Mouse (Mus musculus): ENCODE measurements around the gene Rnf182.
A peak's percentile ranks its signal among the peaks of the same experiment; 100 is the strongest.

Rnf182 gene

DNA sequence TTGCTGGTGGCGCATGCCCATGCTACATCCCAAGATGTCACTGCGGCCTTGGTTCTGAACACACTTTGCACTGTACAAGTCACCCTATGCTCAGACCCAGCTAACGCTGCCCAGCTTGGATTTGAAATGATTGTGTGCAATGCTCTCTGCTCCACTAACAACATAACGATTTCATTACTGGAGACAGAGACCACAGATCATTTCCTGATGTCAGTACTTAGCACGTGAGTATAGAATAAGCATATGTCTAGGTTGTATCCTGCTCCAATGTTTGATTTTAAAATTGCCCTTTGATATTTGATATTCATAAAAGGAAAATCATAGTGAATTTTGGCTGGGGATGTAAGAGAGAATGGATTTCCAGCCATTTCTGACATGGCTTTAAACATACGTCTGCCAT is 3.5 kb upstream of the Rnf182 start:
- DNase-seq (ENCODE audit: low spot score in 2 of 2) = no peak

DNA sequence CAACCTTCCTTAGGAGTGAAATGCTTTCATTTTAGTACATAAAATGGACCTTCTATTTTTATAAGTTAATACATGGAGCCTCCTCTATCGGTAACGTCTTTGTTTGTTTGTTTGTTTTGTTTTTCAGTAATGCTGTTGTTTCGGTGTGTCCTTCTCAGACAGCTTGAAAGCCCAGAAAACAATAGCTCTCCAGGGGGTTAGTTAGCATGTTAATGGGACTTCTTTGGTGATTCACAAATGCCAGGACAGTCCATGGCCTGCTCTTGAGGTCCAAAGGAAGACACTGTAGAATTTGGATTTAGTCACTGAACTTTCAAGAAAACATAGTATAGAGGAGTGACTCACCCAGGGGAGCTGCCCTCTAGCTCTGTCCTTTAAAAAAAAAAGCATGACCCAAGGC is 843 bp upstream of the Rnf182 start:
- DNase-seq (ENCODE audit: low spot score in 2 of 2) = no peak

DNA sequence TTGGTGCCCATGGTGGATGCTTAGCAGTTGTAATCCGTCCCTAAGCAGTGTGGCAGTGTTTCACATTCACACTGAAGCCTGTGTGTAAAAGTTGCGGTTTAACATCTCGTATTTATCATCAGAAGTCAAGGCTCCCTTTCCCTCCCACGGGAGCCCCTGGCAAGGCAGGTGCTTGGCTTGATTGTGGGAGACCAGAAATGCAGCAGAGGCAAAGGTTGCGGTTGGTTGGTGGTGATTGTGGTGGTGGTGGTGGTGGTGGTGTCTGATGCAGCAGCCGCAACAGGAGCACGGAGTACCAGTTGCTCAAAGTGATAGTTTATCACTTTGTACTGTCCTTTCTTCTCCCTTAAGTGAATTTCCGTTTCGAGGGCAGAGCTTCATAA is 325 bp upstream of the Rnf182 start:
- DNase-seq (ENCODE audit: low spot score in 2 of 2) = no peak

DNA sequence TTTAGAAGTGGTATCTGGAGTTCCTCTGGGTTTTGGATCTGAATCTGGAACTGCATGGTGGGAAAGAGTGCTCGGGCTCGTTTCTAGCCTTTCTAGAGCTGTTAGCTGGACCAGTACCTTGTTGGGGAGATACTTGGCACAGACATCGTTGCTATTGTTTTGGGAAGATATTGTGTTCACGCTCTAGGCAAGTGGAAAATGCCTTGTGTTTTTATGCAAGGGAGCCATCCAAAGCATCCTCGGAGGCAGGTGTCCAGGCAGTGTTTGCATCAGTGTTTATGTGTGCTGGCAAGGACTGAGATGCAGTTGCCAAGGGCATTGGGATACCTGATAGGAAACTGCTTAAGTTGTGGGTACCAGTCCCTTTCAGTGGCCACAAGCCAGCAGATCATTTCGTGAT is 1.0 kb downstream of the Rnf182 start:
- no peak for DNase-seq (ENCODE audit: low spot score in 2 of 2)

DNA sequence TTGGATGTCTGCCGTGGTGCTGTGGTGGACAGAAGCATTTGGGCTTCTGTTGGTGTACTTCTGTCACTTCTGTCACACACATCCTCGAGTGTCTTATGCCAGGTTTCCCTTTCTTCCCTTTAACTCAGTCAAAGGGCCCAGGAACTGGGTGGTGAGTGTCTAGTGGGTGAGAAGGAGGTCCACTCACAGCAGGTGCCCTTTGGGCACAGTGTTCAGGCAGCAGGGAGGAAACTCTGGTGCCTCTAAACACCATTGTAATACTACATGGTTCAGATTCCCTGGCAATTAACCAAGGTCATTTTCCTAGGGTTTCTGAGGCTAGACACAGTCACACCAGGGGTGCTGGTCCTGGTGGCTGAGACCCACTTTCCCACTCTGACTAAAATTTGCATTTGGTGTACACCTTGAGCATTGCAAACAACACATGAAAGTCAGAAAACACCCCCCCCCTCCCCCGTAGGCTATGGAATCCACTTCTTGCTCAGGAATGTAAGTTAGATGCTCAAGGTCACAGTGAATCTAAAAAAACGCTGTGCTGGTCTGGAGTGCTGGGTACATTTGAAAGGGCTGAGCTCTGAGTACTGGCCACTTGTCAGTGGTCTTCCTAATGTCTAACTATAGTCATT is 4.2 kb downstream of the Rnf182 start:
- DNase-seq (ENCODE audit: low spot score in 2 of 2) = no peak

DNA sequence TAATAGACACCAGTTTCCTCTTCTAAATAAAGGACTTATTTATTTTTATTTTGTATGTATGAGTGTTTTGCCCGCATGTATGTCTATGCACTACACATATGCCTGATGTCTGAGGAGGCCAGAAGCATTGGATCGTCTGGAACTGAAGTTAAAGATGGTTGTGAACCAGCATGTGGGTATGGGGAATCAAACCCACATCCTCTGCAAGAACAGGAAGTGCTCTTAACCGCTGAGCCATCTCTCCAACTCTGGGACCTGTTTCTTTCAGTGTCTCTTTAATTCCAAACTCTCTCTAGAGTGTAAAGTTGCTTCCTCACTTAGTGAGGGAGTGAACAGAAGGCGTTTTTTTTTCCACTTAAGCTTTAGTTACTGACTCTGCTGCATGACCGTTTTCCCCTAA is 12.4 kb downstream of the Rnf182 start:
- no peak for DNase-seq (ENCODE audit: low spot score in 2 of 2)

DNA sequence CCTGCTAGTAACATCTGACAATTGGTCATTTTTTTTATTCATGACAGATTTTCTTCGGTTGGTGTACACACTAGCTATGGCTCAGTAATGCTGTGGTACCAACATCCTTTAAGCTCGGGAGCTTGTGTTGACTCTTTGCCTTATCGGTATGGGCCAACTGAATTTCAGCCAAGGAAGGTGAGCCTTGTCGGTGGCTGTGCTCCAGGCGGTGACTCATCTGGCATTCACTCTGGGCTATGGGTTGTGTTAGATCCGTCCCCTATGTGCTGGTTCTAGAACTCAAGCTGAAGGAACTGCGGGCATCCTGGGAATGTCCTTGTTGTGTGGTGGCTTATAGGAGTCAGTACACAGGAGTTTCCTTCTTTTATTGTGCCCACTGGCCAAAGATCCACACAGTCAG is 14.3 kb downstream of the Rnf182 start:
- no peak for DNase-seq (ENCODE audit: low spot score in 2 of 2)

DNA sequence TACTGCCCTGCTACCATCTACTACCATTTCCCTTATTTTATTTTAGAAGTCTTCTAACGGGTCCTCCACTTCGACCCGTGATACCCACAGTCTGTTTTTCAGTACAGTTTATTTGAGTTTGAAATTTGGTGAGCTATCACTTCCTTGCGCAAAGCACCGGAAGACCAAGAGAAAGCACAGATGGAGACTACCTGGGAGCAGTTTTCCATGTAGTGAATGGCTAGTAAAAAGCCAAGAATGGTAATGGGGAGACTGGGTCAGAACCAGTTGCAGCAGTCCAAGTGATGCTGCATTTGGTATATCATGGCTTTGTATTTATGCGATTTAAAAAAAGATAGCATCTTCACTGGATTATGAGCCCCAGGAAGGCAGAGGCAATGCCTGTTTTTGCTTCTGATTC is 15.8 kb downstream of the Rnf182 start:
- DNase-seq (ENCODE audit: low spot score in 2 of 2) = no peak

DNA sequence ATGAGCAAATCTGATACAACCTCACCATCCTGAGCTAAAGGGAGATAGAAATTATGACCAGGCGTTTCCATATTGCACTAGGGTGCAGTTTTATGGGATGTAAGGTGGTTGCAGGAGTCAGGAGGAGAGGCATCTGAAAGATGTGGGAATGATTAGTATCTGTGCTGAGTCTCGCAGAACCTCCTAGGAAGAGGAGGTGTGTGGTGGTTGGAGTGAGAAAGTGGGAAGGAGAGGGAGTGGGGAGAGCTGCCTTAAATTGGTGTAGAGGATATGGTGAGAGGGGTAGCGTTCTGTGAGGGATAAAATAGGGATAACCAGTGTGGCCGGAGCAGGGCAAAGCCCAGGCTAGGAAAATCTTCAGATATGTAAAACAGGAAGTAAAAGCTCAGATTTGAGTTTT is 17.5 kb downstream of the Rnf182 start:
- no peak for DNase-seq (ENCODE audit: low spot score in 2 of 2)

DNA sequence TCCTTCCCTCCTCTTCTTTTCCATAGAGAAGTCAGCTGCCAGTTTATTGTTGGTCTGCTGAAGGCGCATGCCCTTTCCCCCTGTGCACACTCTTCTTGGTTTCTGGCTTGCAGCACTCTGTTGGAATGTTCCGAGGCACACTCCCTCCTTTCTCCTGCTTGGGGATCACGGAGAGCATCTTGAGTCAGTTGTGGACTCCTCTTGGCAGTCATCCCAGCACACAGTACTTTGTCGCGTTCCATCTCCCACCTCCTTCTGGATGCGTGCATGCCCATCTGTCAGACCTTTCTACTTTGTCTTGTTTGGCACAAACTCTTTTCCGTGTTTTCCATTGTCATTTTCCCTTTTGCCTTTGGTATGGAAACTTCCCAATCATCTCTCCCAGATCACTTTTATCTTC is 22.2 kb downstream of the Rnf182 start:
- DNase-seq (ENCODE audit: low spot score in 2 of 2) = no peak

DNA sequence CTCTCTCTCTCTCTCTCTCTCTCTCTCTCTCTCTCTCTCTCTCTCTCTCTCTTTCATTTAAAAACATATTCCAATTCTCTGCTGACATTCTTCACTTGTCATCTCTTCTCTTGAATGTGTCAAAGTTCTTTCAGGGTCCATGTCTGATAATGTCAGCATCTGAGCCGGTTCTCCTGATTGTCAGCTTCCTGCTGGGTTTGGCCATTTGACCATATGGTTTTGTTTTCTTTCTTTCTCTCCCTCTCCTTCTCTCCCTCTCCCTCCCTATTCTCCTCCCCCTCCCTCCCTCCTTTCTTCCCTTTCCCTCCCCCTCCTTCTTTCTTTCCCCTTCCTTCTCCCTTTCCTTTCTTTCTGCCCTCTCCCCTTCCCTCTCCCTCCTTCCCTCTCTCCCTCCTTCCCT is 29.5 kb downstream of the Rnf182 start:
- no peak for DNase-seq (ENCODE audit: low spot score in 2 of 2)

DNA sequence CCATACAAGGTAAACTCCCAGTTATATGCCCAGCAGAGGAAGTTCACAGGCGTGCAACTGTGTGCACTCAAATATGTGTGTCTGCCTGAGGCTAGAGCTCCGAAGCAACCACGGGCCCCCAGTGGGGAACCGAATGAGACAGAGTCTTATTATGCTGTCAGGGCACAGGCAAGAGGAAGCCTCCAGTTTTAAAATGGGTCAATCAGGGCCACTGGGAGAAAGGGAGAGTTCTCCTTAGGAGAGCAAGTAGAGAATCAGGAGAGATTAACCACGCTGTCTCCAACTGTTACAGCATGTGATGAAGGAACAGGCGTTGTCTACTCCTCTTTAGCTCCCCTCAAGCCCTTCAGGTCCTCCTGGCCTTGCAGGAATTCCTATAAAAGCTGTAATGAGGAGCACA is 33.0 kb downstream of the Rnf182 start:
- DNase-seq (ENCODE audit: low spot score in 2 of 2) = no peak

DNA sequence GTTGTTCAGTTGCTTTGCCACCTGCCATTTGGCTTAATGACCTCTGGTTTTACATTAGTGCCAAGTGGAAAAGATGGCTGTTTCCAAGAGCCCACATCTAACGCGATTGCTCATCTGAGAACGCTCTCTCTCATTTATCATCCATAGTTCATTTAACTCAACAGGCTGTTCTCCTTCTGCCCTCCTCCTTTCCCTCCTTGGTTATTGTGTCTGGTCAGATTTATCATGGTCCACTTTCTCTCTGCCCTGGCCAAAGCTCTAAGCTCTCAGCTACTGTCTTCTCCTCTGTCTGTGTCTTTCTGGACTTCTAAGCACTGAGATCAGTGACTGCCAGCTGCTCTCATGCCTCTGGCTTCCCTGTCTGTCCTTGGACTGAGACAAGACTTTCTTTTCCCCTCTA is 35.8 kb downstream of the Rnf182 start:
- no peak for DNase-seq (ENCODE audit: low spot score in 2 of 2)

DNA sequence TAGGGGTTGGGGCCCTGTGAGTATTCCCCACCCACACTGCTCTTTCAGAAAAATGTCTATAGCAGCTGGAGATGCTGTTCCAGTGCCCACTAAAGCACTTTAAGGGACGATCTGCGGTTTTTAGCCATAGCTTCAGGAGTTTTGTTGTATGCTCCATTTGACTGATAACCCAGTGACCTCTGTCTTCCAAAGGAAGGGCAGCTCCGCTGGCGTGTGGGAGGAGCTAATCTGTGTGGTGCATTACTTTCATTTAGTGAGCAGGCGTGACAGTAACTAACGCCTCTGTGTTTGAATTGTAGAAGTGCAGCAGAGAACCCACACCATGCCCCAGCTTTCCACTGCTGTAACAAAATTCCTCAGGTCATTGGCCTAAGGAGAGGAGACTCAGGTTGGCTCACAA is 38.6 kb downstream of the Rnf182 start:
- DNase-seq (ENCODE audit: low spot score in 2 of 2) = no peak

DNA sequence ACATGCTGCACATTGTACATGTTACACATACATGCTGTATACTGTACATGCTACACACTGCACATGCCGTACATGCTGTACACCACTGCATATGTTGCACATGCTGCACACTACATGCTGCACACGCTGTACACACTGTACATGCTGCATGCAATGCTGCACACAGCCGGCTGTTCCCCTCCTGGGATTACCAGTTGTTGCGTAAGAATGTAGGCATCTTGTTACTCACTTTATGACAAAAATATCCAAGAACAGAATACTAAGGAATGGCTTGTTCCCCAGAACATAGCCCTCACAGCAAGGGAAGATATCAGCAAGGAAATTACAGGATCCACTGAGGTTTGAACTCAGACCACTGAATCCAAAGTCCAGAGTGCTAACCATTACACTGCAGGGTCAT is 47.7 kb downstream of the Rnf182 start:
- no peak for DNase-seq (ENCODE audit: low spot score in 2 of 2)

DNA sequence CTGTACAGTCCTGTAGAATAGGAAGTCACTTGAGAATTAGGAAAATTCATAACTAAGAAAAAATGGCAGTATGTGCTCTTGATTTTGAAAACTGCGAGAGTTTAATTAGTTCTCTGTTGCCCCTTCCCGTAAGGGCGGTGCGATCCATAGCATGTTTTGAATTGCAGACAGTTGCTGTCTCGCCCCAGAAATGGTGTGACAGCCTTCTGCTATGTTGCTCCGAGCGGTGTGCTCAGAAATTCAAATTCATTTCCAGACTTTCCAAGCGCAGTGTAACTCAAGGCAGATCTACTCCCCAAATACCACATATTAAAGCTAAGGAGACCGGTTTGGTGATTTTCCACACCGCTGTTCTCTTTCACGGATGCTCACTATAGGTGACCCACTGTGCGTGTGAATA is 50.6 kb downstream of the Rnf182 start:
- no peak for DNase-seq (ENCODE audit: low spot score in 2 of 2)

DNA sequence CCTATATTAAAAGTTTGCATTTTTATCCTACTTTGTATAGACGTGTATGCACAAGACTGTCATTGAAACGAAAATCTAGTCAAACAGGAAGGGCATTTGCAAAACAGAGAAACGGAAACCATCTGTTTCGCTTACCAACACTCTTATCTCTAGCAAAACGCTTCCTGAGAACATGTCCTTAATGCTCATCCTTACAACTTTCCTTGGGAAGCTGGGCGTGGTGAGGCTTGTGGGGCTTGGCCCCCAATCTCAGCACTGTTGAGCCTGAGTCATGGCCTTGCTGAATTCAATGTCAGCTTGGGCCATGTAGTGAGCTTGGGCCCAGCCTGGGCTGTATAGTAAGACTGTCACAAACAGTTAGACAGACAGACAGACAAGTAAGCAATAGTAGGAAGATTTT is 51.4 kb downstream of the Rnf182 start:
- no peak for DNase-seq (ENCODE audit: low spot score in 2 of 2)

DNA sequence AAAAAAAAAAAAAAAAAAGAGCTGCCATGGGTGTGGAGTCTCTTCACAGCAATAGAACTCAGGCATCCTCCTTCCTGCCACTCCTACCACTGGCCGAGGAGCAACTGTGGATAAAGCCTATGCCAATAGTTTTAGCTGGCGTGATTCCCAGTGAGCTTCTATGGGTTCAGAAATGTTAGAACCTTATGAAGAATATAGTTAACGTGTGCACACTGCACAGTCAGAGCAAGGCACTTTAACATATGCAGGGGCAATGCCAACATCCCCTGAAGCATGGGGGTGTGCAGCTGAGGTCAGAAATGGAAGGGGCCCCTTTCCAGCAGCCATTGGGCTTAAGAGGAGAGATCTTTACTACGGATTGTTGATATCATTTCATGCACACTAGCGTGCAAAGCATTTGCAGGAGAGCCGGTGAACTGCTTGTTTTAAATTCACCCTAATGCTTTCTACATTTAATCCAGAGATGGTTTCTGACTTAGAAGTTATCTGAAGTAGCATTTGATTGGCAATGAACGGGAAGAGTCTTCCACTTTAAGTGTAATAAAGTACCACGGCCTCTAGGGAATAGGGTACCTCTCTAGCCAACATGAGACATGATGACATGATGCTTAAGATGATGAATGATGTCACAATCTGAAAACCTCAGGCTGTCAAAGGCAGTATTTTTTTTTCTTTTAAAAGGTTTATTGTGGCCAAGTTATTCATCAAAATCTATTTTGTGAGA is 61.8 kb downstream of the Rnf182 start:
- DNase-seq (ENCODE audit: low spot score in 2 of 2) = no peak

DNA sequence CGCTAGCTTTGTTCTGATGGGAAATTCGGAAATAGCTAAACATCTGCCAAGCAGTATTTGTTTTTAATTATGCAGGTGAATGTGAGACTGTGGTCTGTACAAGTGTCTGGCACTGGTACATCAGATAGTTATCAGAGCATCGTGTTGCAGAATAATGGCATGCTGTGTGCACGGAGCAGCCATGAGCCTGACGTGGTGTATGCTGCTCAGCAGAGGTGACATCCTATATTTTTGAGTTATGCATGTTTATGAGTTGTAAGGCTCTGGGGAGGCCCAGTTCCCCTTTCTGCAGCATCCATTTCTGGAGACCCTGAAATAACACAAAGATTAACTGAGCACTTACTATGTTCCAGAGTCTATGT is 62.4 kb downstream of the Rnf182 start:
- DNase-seq (ENCODE audit: low spot score in 2 of 2) = no peak

DNA sequence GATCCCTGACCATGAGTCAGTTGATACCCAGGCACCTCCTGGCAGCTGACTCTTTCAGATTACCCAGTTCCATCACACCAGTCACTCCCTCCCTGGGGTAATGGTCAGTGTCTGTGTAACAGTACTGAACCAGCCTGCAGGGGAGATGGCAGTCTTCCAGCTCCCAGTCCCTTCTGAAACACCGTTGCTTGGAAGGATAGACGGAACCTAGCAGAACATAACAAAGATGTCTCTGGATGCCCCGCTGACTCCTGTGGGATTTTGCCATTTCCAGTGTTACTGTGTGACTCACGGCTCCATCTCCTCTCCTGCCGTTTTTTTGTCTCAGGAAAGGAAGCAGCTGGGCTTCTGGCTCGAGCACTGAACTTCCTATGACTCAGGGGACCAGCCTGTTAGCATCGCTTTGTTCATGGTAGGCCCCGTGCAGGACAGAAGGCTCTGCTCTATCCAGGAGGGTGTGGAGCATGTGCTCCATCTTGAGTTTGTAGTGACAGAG is 69.0 kb downstream of the Rnf182 start:
- DNase-seq (ENCODE audit: low spot score in 2 of 2) = peak in 1 of 2 experiments; percentile 22

DNA sequence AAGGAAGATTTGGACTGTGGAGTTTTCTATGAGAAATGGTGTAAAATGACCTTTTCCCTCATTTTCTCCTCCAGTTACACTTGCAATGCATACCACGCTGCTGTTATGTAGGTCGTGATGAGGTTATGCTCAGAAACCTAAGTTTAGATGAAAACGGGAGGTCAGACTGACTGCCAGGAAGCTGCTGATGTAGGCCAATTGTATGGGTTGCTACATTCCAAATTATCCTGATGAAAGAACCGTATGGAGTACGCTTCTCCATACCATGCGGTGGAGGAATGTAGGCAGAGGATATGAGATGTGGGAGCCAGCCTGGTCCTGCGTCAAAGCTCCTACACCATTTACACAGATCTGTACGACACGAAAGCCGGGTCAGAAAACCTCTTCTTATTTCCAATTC is 72.6 kb downstream of the Rnf182 start:
- no peak for DNase-seq (ENCODE audit: low spot score in 2 of 2)

DNA sequence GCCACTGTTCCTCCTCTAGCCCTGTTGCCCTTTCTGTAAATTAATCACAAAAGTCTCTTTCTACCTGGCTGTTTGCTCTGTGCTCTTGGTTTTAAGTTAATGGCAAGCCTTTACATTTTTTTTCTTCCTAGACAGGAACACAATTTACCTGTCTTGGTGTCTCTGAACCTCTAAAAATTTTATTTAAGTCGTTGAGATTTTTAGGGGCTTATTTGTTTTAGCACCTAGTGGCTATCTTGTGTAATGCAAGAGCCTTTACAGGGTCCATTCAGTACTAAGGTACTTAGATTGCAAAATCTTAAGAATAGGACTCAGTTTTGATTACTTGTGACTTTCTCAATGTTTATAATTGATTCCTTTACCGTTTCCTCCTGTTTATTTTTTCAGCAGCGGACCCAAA is 76.2 kb downstream of the Rnf182 start:
- no peak for DNase-seq (ENCODE audit: low spot score in 2 of 2)

DNA sequence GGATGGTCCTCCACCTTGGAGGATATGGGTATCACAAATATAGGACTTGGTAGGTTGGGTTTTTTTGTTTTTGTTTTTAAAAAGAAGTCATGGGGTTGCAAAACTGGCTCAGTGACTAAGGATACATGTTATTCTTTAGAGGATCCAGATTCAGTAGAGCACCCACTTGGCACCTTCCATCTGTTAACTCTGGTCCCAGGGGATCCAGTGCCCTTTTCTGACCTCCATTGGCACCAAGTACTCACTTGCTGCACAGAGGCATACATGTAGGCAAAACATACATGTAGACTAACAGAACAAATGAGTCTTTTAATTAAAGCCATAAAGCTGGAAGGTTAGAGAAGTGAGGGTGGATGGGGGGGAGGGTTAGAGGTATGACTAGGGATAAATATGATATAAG is 80.0 kb downstream of the Rnf182 start:
- DNase-seq (ENCODE audit: low spot score in 2 of 2) = no peak

DNA sequence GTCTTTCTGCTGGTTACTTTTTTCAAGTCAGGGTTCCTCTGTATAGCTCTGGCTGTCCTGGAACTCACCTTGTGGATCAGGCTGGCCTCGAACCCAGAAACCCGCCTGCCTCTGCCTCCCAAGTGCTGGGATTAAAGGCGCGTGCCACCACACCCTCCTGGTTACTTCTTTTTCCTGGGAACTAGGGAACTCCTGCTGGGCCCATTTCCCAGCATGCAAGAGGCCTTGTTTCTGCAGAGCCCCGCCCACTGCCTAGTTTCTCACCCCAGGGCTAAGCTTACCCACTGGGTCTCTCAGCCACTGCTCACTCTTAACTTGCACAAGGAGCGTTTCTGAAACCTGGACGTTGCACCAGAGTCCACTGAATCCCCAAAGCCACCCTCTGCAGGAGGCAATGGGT is 80.5 kb downstream of the Rnf182 start:
- DNase-seq (ENCODE audit: low spot score in 2 of 2) = no peak

Measured in urinary bladder, postnatal 4 days (tissue).